Mouse (Mus musculus): ENCODE measurements around the gene Fam19a3. TPM values are rescaled to one million over a fixed set of nuclear protein-coding genes. Genes with fewer than 3 reads are reported as not detected.

Fam19a3 gene
- 0.11 and 0.20 TPM in 2 replicates for polyA plus RNA-seq (2012; ENCODE audit: low replicate concordance)

DNA sequence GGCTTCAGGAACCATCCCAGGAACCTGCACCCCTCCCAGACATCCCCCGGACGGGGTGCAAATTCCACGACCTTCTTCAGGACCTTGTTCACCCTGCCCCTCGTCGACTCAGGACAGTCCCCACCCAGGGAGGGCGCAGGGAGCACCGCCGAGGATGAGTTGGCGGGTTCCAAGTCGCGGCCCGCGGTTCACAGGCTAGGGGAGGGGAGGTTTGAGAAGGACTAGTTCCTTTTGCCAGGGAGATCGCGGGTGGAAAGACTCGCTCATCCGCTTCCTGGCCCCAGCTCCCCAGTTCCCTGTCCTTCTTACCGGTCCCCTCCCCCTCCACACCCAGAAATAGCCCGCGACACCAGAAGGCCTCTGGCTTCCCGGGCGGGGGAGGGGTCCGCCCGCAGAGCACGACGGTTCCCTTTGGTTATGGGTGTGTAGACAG, at the start of gene Fam19a3:
Gene Fam19a3, minus strand, starts transcription at position 370 of the 433 bp plus-strand sequence.

DNA sequence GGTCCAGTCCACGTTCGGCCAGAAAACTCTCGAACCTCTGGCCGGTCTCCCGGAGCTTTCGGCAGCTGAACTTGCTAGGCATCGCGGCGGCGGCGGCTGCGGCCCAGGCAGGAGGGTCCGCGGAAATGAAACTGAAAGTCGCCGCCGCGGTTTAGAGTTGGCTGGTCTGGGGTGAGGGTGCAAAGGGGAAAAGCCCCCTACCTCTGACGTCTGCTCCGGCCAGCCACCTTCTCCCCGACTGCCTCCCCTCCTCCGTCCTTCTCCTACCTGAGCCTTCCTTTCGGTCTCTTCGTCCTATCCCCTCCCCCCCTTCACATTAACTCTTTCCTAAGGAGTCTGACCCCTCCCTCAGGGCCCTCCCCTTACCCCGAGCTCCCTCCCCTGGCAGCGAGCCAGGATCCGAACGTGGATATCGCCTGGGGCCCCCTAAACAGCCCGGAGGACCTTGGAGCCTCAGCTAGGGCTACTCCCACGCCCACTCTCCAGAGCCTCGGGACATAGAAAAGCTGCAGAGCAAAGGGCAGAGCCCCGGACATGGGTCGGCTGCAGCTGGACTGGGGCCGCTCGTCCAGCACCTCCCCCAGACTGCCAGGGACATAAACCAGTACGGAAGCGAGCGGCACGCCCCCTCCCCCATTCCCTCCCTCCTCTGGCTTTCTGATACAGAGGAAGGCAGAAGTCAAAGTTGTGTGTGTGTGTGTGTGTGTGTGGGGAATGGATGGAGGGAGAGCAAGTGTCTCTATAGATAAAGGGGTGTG, 36.5 kb upstream of the Fam19a3 start, which contains the start of gene Mov10:
Gene Mov10, minus strand, starts transcription at position 573 of the 758 bp plus-strand sequence.

DNA sequence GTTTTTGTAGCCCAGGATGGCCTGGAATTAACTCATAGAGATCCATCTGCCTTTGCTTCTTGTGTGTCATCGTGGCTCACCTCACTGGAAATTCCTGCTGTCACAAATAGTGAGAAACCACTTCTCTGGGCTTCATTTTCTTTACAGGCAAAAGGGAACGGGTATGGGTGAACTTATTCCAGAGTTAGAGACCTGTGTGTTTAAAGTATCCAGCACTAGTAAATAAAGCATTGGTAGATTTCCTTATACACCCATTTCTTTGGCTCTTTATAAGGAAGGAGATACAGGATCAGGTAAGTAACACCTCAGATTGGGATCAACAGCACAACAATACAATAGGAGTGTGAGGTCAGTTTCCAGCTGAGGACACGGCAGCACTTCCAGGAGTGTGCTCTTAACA, 6.4 kb upstream of the Fam19a3 start, which contains the start of gene Rhoc:
Gene Rhoc, plus strand, starts transcription at position 301 of the 400 bp plus-strand sequence.

DNA sequence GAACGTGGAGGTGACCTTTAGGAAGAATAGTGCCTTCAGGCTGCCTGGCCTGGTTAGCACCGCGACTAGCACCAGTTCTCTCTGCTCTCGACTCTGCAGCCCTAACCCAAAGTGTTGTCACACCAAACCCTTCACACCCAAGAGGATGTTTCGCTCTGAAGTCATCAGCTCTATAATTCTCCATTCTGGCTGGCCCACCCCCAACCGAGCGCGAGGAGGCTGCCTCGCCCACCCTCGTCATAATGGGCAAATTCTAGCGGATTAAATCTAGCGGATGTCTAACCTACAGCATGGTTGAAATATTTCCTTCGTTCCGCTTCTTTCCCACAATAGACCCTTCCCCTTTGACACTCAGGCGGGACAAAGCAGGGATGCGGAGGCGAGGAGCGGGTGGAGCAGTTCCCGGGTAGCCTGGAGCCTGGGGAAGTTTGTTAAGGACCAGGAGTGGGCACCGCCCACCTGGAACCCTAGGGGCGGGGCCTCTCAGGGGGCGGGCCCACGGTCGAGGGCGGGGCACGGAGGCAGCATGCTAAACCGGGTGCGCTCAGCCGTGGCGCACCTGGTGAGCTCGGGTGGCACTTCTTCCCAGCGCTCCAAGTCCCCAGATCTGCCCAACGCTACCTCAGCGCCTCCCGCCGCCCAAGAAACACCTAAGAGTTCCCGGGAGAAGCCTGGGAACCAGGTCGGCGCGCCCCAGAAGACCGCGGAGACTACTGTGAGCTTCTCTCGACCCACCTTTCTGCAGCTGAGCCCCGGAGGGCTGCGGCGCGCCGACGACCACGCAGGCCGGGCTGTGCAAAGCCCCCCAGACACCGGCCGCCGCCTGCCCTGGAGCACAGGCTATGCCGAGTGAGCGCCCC, 849 bp downstream of the Fam19a3 start, which contains the start of gene Ppm1j:
Gene Ppm1j, plus strand, starts transcription at position 496 of the 860 bp plus-strand sequence.

Other genes starting within 250 kb of the Fam19a3 start
- 85.7 and 107 TPM in 2 replicates for gene Slc16a1, start 143.2 kb downstream of the Fam19a3 start, polyA plus RNA-seq (2012; ENCODE audit: low replicate concordance)
- gene Ppm1j, start 784 bp downstream of the Fam19a3 start, polyA plus RNA-seq (2012; ENCODE audit: low replicate concordance), result 5.0 and 6.8 TPM in 2 replicates
- gene Rhoc, start 6.5 kb upstream of the Fam19a3 start, polyA plus RNA-seq (2012; ENCODE audit: low replicate concordance), result 37.1 and 41.8 TPM in 2 replicates
- 23.8 and 27.2 TPM in 2 replicates for gene Mov10, start 36.7 kb upstream of the Fam19a3 start, polyA plus RNA-seq (2012; ENCODE audit: low replicate concordance)
- 1.9 and 5.6 TPM in 2 replicates for gene St7l, start 82.2 kb upstream of the Fam19a3 start, polyA plus RNA-seq (2012; ENCODE audit: low replicate concordance)
- 9.9 and 16.0 TPM in 2 replicates for gene Capza1, start 82.7 kb upstream of the Fam19a3 start, polyA plus RNA-seq (2012; ENCODE audit: low replicate concordance)
- gene Wnt2b, start 180.1 kb upstream of the Fam19a3 start, polyA plus RNA-seq (2012; ENCODE audit: low replicate concordance), result not detected in 2 replicates